Mouse (Mus musculus): ENCODE results near the gene Ccnd2.

GRCm38 (mm10) chr6:127114753-127115456 is 37.1 kb downstream of the Ccnd2 start:
- no peak for TF ChIP-seq CTCF (IDR thresholded peaks at IDR 0.05 in 2 of 3, conservative IDR thresholded peaks at IDR 0.05 in 1 of 3; ENCODE audit: control insufficient read depth in 1 of 3, insufficient read depth in 1 of 3, low read depth in 2 of 3, low read length in 3 of 3, poor library complexity in 1 of 3, severe bottlenecking in 1 of 3)
- no peak for TF ChIP-seq GATA1 (IDR thresholded peaks at IDR 0.05; ENCODE audit: low read depth, low read length)
- TF ChIP-seq POLR2A (IDR thresholded peaks at IDR 0.05; ENCODE audit: control insufficient read depth in 1 of 2, insufficient read depth in 1 of 2, low read depth in 1 of 2, low read length in 2 of 2, poor library complexity in 1 of 2) = no peak
- TF ChIP-seq MXI1 (IDR thresholded peaks at IDR 0.05; ENCODE audit: low read depth, low read length) = no peak
- TF ChIP-seq TBP (IDR thresholded peaks at IDR 0.05; ENCODE audit: low read depth, low read length) = no peak
- TF ChIP-seq CHD2 (IDR thresholded peaks at IDR 0.05; ENCODE audit: low read length) = no peak
- TF ChIP-seq EP300 (IDR thresholded peaks at IDR 0.05; ENCODE audit: low read depth in 1 of 2, low read length in 2 of 2) = no peak
- TF ChIP-seq E2F4 (IDR thresholded peaks at IDR 0.05; ENCODE audit: borderline replicate concordance, low read depth, low read length) = no peak
- no peak for TF ChIP-seq ZMIZ1 (IDR thresholded peaks at IDR 0.05; ENCODE audit: low read depth, low read length)
- TF ChIP-seq POLR2AphosphoS5 (IDR thresholded peaks at IDR 0.05; ENCODE audit: borderline replicate concordance, low read depth, low read length) = no peak

Measured in MEL (cell line).